Comparison of ENCODE assay signal across 12 mouse cellular contexts in the genomic region with DNA sequence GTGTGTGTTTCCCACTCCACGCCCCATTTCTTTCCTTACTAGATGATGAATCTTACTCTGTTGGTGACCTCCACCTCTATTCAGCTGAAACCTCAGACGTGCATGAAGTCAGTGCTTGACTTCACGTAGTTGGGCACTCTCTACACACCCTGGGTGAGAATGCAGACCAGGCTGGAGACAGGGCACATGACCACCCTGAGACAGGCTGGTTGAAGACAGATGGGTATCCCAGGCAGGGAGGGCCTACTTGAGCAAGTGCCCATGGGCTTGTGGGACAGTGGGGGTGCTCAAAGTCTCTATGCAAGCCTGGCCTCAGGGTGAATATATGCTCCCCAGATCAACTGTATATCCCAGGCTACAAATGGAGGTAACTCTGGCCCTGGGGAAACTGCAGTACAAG. TPM values are rescaled to one million over a fixed set of nuclear protein-coding genes. Genes with fewer than 3 reads are reported as not detected.
DNase-seq lines count a peak whose midpoint lies in the region; ATAC-seq lines count a peak whose summit lies in the region.
"Had no signal": no experiment of that assay in that cellular context is flagged by ENCODE, and none has a peak within 500 bp of the region (broad histone marks: within the 10 kb centered on the region; RNA-seq: fewer than 3 reads in every experiment).

No protein-coding gene starts in this region.

- H3K27me3 ChIP-seq in hindbrain, embryonic 10.5 days (ENCODE audit: insufficient read depth, poor library complexity, severe bottlenecking): peaks cover 11% of the 10 kb centered on the region; the same call in 1 of the 2 replicates
- no peaks in the 10 kb centered on the region for H3K27me3 ChIP-seq in hindbrain, embryonic 11.5 days (ENCODE audit: control insufficient read depth, insufficient read depth, low read length)
- H3K27me3 ChIP-seq in embryonic facial prominence, embryonic 13.5 days: no peaks in the 10 kb centered on the region
- no peaks in the 10 kb centered on the region for H3K27me3 ChIP-seq in forebrain, embryonic 16.5 days (replicated peaks; ENCODE audit: control insufficient read depth, insufficient read depth, low read length)
- no peaks in the 10 kb centered on the region; the same call in 1 of the 2 replicates for H3K27me3 ChIP-seq in midbrain, embryonic 13.5 days

- no peaks in the 10 kb centered on the region for H3K9me3 ChIP-seq in hindbrain, embryonic 10.5 days
- H3K9me3 ChIP-seq in hindbrain, embryonic 11.5 days (ENCODE audit: control insufficient read depth, low read length): no peaks in the 10 kb centered on the region
- no peaks in the 10 kb centered on the region for H3K9me3 ChIP-seq in embryonic facial prominence, embryonic 13.5 days
- H3K9me3 ChIP-seq in forebrain, embryonic 16.5 days (ENCODE audit: control insufficient read depth, low read length): no peaks in the 10 kb centered on the region
- no peaks in the 10 kb centered on the region for H3K9me3 ChIP-seq in midbrain, embryonic 13.5 days
- H3K9me3 ChIP-seq: liver, embryonic 15.5 days had no signal

- 84% methylated on average over 3 of the region's 3 CpGs for WGBS in hindbrain, embryonic 10.5 days
- 80% methylated on average over 3 of the region's 3 CpGs for WGBS in hindbrain, embryonic 11.5 days
- 78% methylated on average over 3 of the region's 3 CpGs for WGBS in embryonic facial prominence, embryonic 13.5 days
- WGBS in forebrain, embryonic 16.5 days: 80% methylated on average over 3 of the region's 3 CpGs
- 80% methylated on average over 3 of the region's 3 CpGs for WGBS in midbrain, embryonic 13.5 days

- no peak overlapping the region for H3K4me2 ChIP-seq in hindbrain, embryonic 11.5 days (replicated peaks; ENCODE audit: low read depth, low read length)
- H3K4me2 ChIP-seq in embryonic facial prominence, embryonic 13.5 days: peak overlapping the region; percentile 97
- peak overlapping the region; percentile 88 for H3K4me2 ChIP-seq in forebrain, embryonic 16.5 days (ENCODE audit: low read length)
- H3K4me2 ChIP-seq in midbrain, embryonic 13.5 days (replicated peaks): peak overlapping the region; percentile 94

- H3K4me1 ChIP-seq in hindbrain, embryonic 10.5 days (replicated peaks): peaks cover 60% of the 10 kb centered on the region
- H3K4me1 ChIP-seq in hindbrain, embryonic 11.5 days (replicated peaks; ENCODE audit: control insufficient read depth, insufficient read depth, low read length): peaks cover 8% of the 10 kb centered on the region
- H3K4me1 ChIP-seq in embryonic facial prominence, embryonic 13.5 days: peaks cover 44% of the 10 kb centered on the region
- peaks cover 41% of the 10 kb centered on the region for H3K4me1 ChIP-seq in forebrain, embryonic 16.5 days (replicated peaks; ENCODE audit: control insufficient read depth, insufficient read depth, low read length)
- peaks cover 54% of the 10 kb centered on the region for H3K4me1 ChIP-seq in midbrain, embryonic 13.5 days (replicated peaks)

- no peak overlapping the region for H3K9ac ChIP-seq in hindbrain, embryonic 11.5 days (ENCODE audit: low read depth, low read length)
- no peak overlapping the region for H3K9ac ChIP-seq in embryonic facial prominence, embryonic 13.5 days
- H3K9ac ChIP-seq in forebrain, embryonic 16.5 days (replicated peaks; ENCODE audit: low read depth, low read length): peak overlapping the region; percentile 84; the same call in 1 of the 2 replicates
- H3K9ac ChIP-seq in midbrain, embryonic 13.5 days (replicated peaks): peak overlapping the region; percentile 77

- peaks cover 41% of the 10 kb centered on the region for H3K36me3 ChIP-seq in hindbrain, embryonic 10.5 days
- H3K36me3 ChIP-seq in hindbrain, embryonic 11.5 days (ENCODE audit: control insufficient read depth, insufficient read depth, low read length): no peaks in the 10 kb centered on the region
- peaks cover 9% of the 10 kb centered on the region; the same call in 1 of the 2 replicates for H3K36me3 ChIP-seq in embryonic facial prominence, embryonic 13.5 days
- no peaks in the 10 kb centered on the region for H3K36me3 ChIP-seq in forebrain, embryonic 16.5 days (ENCODE audit: control insufficient read depth, insufficient read depth)
- H3K36me3 ChIP-seq in midbrain, embryonic 13.5 days: 0 out of 2 replicates have a peak, but pooled peaks cover 3% of the 10 kb centered on the region
- H3K36me3 ChIP-seq: liver, embryonic 15.5 days had no signal

- no peak for ATAC-seq in hindbrain, embryonic 11.5 days (ENCODE audit: low FRiP score)
- no peak for ATAC-seq in embryonic facial prominence, embryonic 13.5 days (ENCODE audit: insufficient number of reproducible peaks, insufficient read depth, low FRiP score, low TSS enrichment, low read depth)
- no peak for ATAC-seq in forebrain, embryonic 16.5 days
- no peak for ATAC-seq in midbrain, embryonic 13.5 days
- ATAC-seq in megakaryocyte progenitor cell, adult 5-6 weeks (replicated peaks; ENCODE audit: poor library complexity): no peak

- H3K4me3 ChIP-seq in hindbrain, embryonic 10.5 days: peak overlapping the region; percentile 66
- H3K4me3 ChIP-seq in hindbrain, embryonic 11.5 days (ENCODE audit: low read depth, low read length): no peak overlapping the region
- peak overlapping the region; percentile 73; the same call in 1 of the 2 replicates for H3K4me3 ChIP-seq in embryonic facial prominence, embryonic 13.5 days
- no peak overlapping the region; the same call in 1 of the 2 replicates for H3K4me3 ChIP-seq in forebrain, embryonic 16.5 days (replicated peaks; ENCODE audit: low read length)
- peak overlapping the region; percentile 65 for H3K4me3 ChIP-seq in midbrain, embryonic 13.5 days (replicated peaks)

- no peak for DNase-seq in hindbrain, embryonic 10.5 days (ENCODE audit: low spot score)
- no peak for DNase-seq in hindbrain, embryonic 11.5 days (ENCODE audit: low spot score)
- DNase-seq in thymus, postnatal 14 days: no peak
- no peak for DNase-seq in layer of hippocampus, adult 8-10 months (ENCODE audit: low spot score in 2 of 2)
- DNase-seq: adrenal gland, adult 8-10 months; heart, adult 11 months; kidney, postnatal 4 days had no signal

- H3K27ac ChIP-seq in hindbrain, embryonic 10.5 days: no peak overlapping the region
- H3K27ac ChIP-seq in hindbrain, embryonic 11.5 days (ENCODE audit: low read depth, low read length): no peak overlapping the region
- no peak overlapping the region for H3K27ac ChIP-seq in embryonic facial prominence, embryonic 13.5 days
- no peak overlapping the region for H3K27ac ChIP-seq in forebrain, embryonic 16.5 days (ENCODE audit: low read length)
- H3K27ac ChIP-seq in midbrain, embryonic 13.5 days: no peak overlapping the region
- H3K27ac ChIP-seq: liver, embryonic 15.5 days had no signal

RNA-seq across cellular contexts. Expression of gene Slc25a29, which starts 1.3 kb away (rescaled TPM):
- polyA plus RNA-seq in hindbrain, embryonic 10.5 days (2016; fragmentation: Nextera tagmentation; extraction: Ambion mirVana): 12.9 and 14.8 TPM in 2 replicates
- polyA plus RNA-seq in hindbrain, embryonic 11.5 days (2014; fragmentation: Nextera tagmentation; extraction: Ambion mirVana): 10.5 and 12.0 TPM in 2 replicates
- polyA plus RNA-seq in embryonic facial prominence, embryonic 13.5 days (2015; fragmentation: Nextera tagmentation; extraction: Ambion mirVana): 15.1 and 15.8 TPM in 2 replicates
- 27.6 and 28.6 TPM in 2 replicates for polyA plus RNA-seq in forebrain, embryonic 16.5 days (2015; fragmentation: Nextera tagmentation; extraction: Ambion mirVana)
- polyA plus RNA-seq in midbrain, embryonic 13.5 days (2015; fragmentation: Nextera tagmentation; extraction: Ambion mirVana): 17.9 and 18.8 TPM in 2 replicates
- 1.3 and 1.8 TPM in 2 replicates for total RNA-seq in megakaryocyte progenitor cell, adult 5-6 weeks (2015)
- total RNA-seq in megakaryocyte progenitor cell, adult 5-6 weeks (2017): 0.71 and 1.8 TPM in 2 replicates
- total RNA-seq in layer of hippocampus, adult 8-10 months (2022): 10 to 100 TPM; 18.4 to 28.4 (median 21.8) TPM

RNA-seq across cellular contexts. Expression of gene Slc25a47, which starts 1.5 kb away (rescaled TPM):
- 10.3 and 14.2 TPM in 2 replicates for polyA plus RNA-seq in hindbrain, embryonic 10.5 days (2016; fragmentation: Nextera tagmentation; extraction: Ambion mirVana)
- polyA plus RNA-seq in hindbrain, embryonic 11.5 days (2014; fragmentation: Nextera tagmentation; extraction: Ambion mirVana): 9.3 and 10.1 TPM in 2 replicates
- polyA plus RNA-seq in embryonic facial prominence, embryonic 13.5 days (2015; fragmentation: Nextera tagmentation; extraction: Ambion mirVana): 13.1 and 16.6 TPM in 2 replicates
- 13.5 and 19.1 TPM in 2 replicates for polyA plus RNA-seq in forebrain, embryonic 16.5 days (2015; fragmentation: Nextera tagmentation; extraction: Ambion mirVana)
- 11.9 and 12.4 TPM in 2 replicates for polyA plus RNA-seq in midbrain, embryonic 13.5 days (2015; fragmentation: Nextera tagmentation; extraction: Ambion mirVana)
- 3.0 and 4.5 TPM in 2 replicates for total RNA-seq in megakaryocyte progenitor cell, adult 5-6 weeks (2015)
- 5.1 and 5.4 TPM in 2 replicates for total RNA-seq in megakaryocyte progenitor cell, adult 5-6 weeks (2017)
- 10 to 100 TPM in 1 of 4 experiments, 1 to 10 TPM in 3; 8.1 to 10.8 (median 9.0) TPM for total RNA-seq in layer of hippocampus, adult 8-10 months (2022)

RNA-seq across cellular contexts. Expression of gene Yy1, which starts 41.6 kb away (rescaled TPM):
- 15.0 and 18.6 TPM in 2 replicates for polyA plus RNA-seq in hindbrain, embryonic 10.5 days (2016; fragmentation: Nextera tagmentation; extraction: Ambion mirVana)
- 17.4 and 21.1 TPM in 2 replicates for polyA plus RNA-seq in hindbrain, embryonic 11.5 days (2014; fragmentation: Nextera tagmentation; extraction: Ambion mirVana)
- polyA plus RNA-seq in embryonic facial prominence, embryonic 13.5 days (2015; fragmentation: Nextera tagmentation; extraction: Ambion mirVana): 18.6 and 21.3 TPM in 2 replicates
- polyA plus RNA-seq in forebrain, embryonic 16.5 days (2015; fragmentation: Nextera tagmentation; extraction: Ambion mirVana): 14.0 and 15.3 TPM in 2 replicates
- 14.7 and 17.4 TPM in 2 replicates for polyA plus RNA-seq in midbrain, embryonic 13.5 days (2015; fragmentation: Nextera tagmentation; extraction: Ambion mirVana)
- 79.4 and 90.2 TPM in 2 replicates for total RNA-seq in megakaryocyte progenitor cell, adult 5-6 weeks (2015)
- 44.6 and 51.8 TPM in 2 replicates for total RNA-seq in megakaryocyte progenitor cell, adult 5-6 weeks (2017)
- 10 to 100 TPM; 43.9 to 50.6 (median 48.8) TPM for total RNA-seq in layer of hippocampus, adult 8-10 months (2022)

RNA-seq across cellular contexts. Expression of gene Wdr25, which starts 59.1 kb away (rescaled TPM):
- polyA plus RNA-seq in hindbrain, embryonic 10.5 days (2016; fragmentation: Nextera tagmentation; extraction: Ambion mirVana): 9.0 and 10.4 TPM in 2 replicates
- polyA plus RNA-seq in hindbrain, embryonic 11.5 days (2014; fragmentation: Nextera tagmentation; extraction: Ambion mirVana): 3.5 and 5.4 TPM in 2 replicates
- polyA plus RNA-seq in embryonic facial prominence, embryonic 13.5 days (2015; fragmentation: Nextera tagmentation; extraction: Ambion mirVana): 9.6 and 10.8 TPM in 2 replicates
- 8.6 and 9.1 TPM in 2 replicates for polyA plus RNA-seq in forebrain, embryonic 16.5 days (2015; fragmentation: Nextera tagmentation; extraction: Ambion mirVana)
- polyA plus RNA-seq in midbrain, embryonic 13.5 days (2015; fragmentation: Nextera tagmentation; extraction: Ambion mirVana): 6.2 and 9.1 TPM in 2 replicates
- 2.1 and 3.0 TPM in 2 replicates for total RNA-seq in megakaryocyte progenitor cell, adult 5-6 weeks (2015)
- 3.9 and 4.7 TPM in 2 replicates for total RNA-seq in megakaryocyte progenitor cell, adult 5-6 weeks (2017)
- 10 to 100 TPM in 3 of 4 experiments, 1 to 10 TPM in 1; 9.9 to 15.6 (median 12.6) TPM for total RNA-seq in layer of hippocampus, adult 8-10 months (2022)

RNA-seq across cellular contexts. Expression of gene Wars, which starts 59.6 kb away (rescaled TPM):
- polyA plus RNA-seq in hindbrain, embryonic 10.5 days (2016; fragmentation: Nextera tagmentation; extraction: Ambion mirVana): 142 and 143 TPM in 2 replicates
- 112 and 119 TPM in 2 replicates for polyA plus RNA-seq in hindbrain, embryonic 11.5 days (2014; fragmentation: Nextera tagmentation; extraction: Ambion mirVana)
- polyA plus RNA-seq in embryonic facial prominence, embryonic 13.5 days (2015; fragmentation: Nextera tagmentation; extraction: Ambion mirVana): 75.6 and 78.6 TPM in 2 replicates
- polyA plus RNA-seq in forebrain, embryonic 16.5 days (2015; fragmentation: Nextera tagmentation; extraction: Ambion mirVana): 113 and 114 TPM in 2 replicates
- 107 and 108 TPM in 2 replicates for polyA plus RNA-seq in midbrain, embryonic 13.5 days (2015; fragmentation: Nextera tagmentation; extraction: Ambion mirVana)
- 25.1 and 32.0 TPM in 2 replicates for total RNA-seq in megakaryocyte progenitor cell, adult 5-6 weeks (2015)
- 53.3 and 59.3 TPM in 2 replicates for total RNA-seq in megakaryocyte progenitor cell, adult 5-6 weeks (2017)
- total RNA-seq in layer of hippocampus, adult 8-10 months (2022): 10 to 100 TPM; 82.6 to 97.2 (median 90.6) TPM

Comparison
In these comparisons a context has a peak if more than half of its experiments do, and no peak if none do; other contexts are left out.
1. H3K4me3 ChIP-seq: peak in hindbrain, embryonic 10.5 days (single experiment), embryonic facial prominence, embryonic 13.5 days (single experiment) and midbrain, embryonic 13.5 days (single experiment); none in hindbrain, embryonic 11.5 days (single experiment) and forebrain, embryonic 16.5 days (single experiment).
2. H3K9ac ChIP-seq: peak in forebrain, embryonic 16.5 days (single experiment) and midbrain, embryonic 13.5 days (single experiment); none in hindbrain, embryonic 11.5 days (single experiment) and embryonic facial prominence, embryonic 13.5 days (single experiment).